Mouse (Mus musculus) CH12.LX (cell line): Measurements from ENCODE around the gene Wtap. TPM values are rescaled to one million over a fixed set of nuclear protein-coding genes. Genes with fewer than 3 reads are reported as not detected.
"Not testable (repeated sequence)": the region's sequence is repeated elsewhere in the genome, so short reads cannot be mapped to it uniquely, and the experiment has no call there.

ENCODE experiments used
- DNase-seq: peaks from one replicate; pipeline ENCODE4 v3.0.0-alpha.2; 2013; ENCODE audit errors: extremely low read depth
- H3K27ac ChIP-seq: 2 replicates; pipeline ENCODE4 v1.5.1; 2012; ENCODE audit warnings: low read depth, mild to moderate bottlenecking, control low read depth, moderate library complexity; ENCODE audit not compliant: insufficient read depth
- H3K27me3 ChIP-seq: replicated peaks from 2 replicates; pipeline ENCODE3; 2012; ENCODE audit warnings: inconsistent platforms
- H3K36me3 ChIP-seq, 2 experiments: replicated peaks in 1 of 2; 2 replicates each; pipeline versions ENCODE3 to v1.6.1; 2012; ENCODE audit warnings: inconsistent platforms in 1 of 2, low read length in 1 of 2, mild to moderate bottlenecking in 1 of 2, mixed read lengths in 1 of 2, moderate library complexity in 1 of 2; ENCODE audit not compliant: control insufficient read depth in 1 of 2, insufficient read depth in 1 of 2
- H3K4me1 ChIP-seq, 2 experiments: 2 replicates each; pipeline ENCODE4 v1.6.1; 2012; ENCODE audit warnings: inconsistent platforms in 1 of 2, moderate library complexity in 1 of 2; ENCODE audit not compliant: insufficient read depth in 2 of 2, control insufficient read depth in 1 of 2
- H3K4me2 ChIP-seq: 2 replicates; pipeline ENCODE4 v1.6.1; 2012; ENCODE audit warnings: low read depth, mild to moderate bottlenecking, control low read depth; ENCODE audit not compliant: poor library complexity, insufficient read depth, severe bottlenecking
- H3K4me3 ChIP-seq, 3 experiments: fragments of 150-350 bp in 1 of 3; sonication (generic) in 1 of 3; replicated peaks in 1 of 3; 2 replicates each; pipeline versions ENCODE3 to v1.5.1; 2011 to 2012; ENCODE audit warnings: low read depth in 2 of 3, low read length in 2 of 3, mild to moderate bottlenecking in 2 of 3, moderate library complexity in 2 of 3, control low read depth in 1 of 3, improper control_type of control experiment in 1 of 3, inconsistent platforms in 1 of 3, mixed read lengths in 1 of 3; ENCODE audit not compliant: poor library complexity in 1 of 3
- H3K79me2 ChIP-seq: replicated peaks from 2 replicates; pipeline ENCODE4 v1.6.1; 2012; ENCODE audit warnings: mild to moderate bottlenecking, moderate library complexity; ENCODE audit not compliant: control insufficient read depth, poor library complexity, insufficient read depth, severe bottlenecking; ENCODE audit errors: extremely low read depth
- H3K9ac ChIP-seq: 2 replicates; pipeline ENCODE4 v1.6.1; 2012; ENCODE audit warnings: low read depth, mild to moderate bottlenecking, control low read depth, moderate library complexity; ENCODE audit not compliant: insufficient read depth
- H3K9me3 ChIP-seq: replicated peaks from 2 replicates; pipeline ENCODE3; 2012; ENCODE audit warnings: low read length, inconsistent platforms, mixed read lengths
- BHLHE40 ChIP-seq: IDR thresholded peaks from 2 replicates; pipeline ENCODE4 v1.6.1; 2011; ENCODE audit warnings: mild to moderate bottlenecking, low read depth, low read length, improper control_type of control experiment
- CTCF ChIP-seq, 2 experiments: IDR thresholded peaks in 1 of 2; conservative IDR thresholded peaks in 1 of 2; 2 replicates each; pipeline ENCODE4 v1.5.1; 2011 to 2012; ENCODE audit warnings: low read depth in 2 of 2, low read length in 2 of 2, improper control_type of control experiment in 1 of 2, inconsistent platforms in 1 of 2, mild to moderate bottlenecking in 1 of 2, moderate library complexity in 1 of 2
- ELF1 ChIP-seq: IDR thresholded peaks from 2 replicates; pipeline ENCODE4 v1.6.1; 2014; ENCODE audit warnings: low read depth, mild to moderate bottlenecking, inconsistent platforms, low read length, improper control_type of control experiment
- GABPA ChIP-seq: IDR thresholded peaks from 2 replicates; pipeline ENCODE4 v1.6.1; 2012; ENCODE audit warnings: low read depth, low read length, improper control_type of control experiment, inconsistent platforms; ENCODE audit not compliant: insufficient replicate concordance
- HCFC1 ChIP-seq: IDR thresholded peaks from 2 replicates; pipeline ENCODE4 v1.6.1; 2012; ENCODE audit warnings: low read depth, mild to moderate bottlenecking, inconsistent platforms, low read length, improper control_type of control experiment
- JUND ChIP-seq: conservative IDR thresholded peaks from 2 replicates; pipeline ENCODE4 v1.6.1; 2011; ENCODE audit warnings: low read depth, low read length, improper control_type of control experiment
- KAT2A ChIP-seq: IDR thresholded peaks from 2 replicates; pipeline ENCODE4 v1.6.1; 2012; ENCODE audit warnings: low read length, improper control_type of control experiment, inconsistent platforms; ENCODE audit not compliant: insufficient replicate concordance
- MEF2A ChIP-seq: IDR thresholded peaks from 2 replicates; pipeline ENCODE4 v1.6.1; 2014; ENCODE audit warnings: low read depth, mild to moderate bottlenecking, inconsistent platforms, low read length, improper control_type of control experiment, borderline replicate concordance
- MXI1 ChIP-seq: IDR thresholded peaks from 2 replicates; pipeline ENCODE4 v1.6.1; 2011; ENCODE audit warnings: mild to moderate bottlenecking, low read depth, low read length, improper control_type of control experiment
- POLR2A ChIP-seq: IDR thresholded peaks from 2 replicates; pipeline ENCODE4 v1.6.1; 2011; ENCODE audit warnings: low read depth, mild to moderate bottlenecking, improper control_type of control experiment, low read length
- RAD21 ChIP-seq: IDR thresholded peaks from 2 replicates; pipeline ENCODE4 v1.6.1; 2011; ENCODE audit warnings: low read depth, mild to moderate bottlenecking, low read length, improper control_type of control experiment, moderate library complexity
- SIN3A ChIP-seq: IDR thresholded peaks from 2 replicates; pipeline ENCODE4 v1.6.1; 2012; ENCODE audit warnings: low read length, improper control_type of control experiment, inconsistent platforms
- SMC3 ChIP-seq: IDR thresholded peaks from 2 replicates; pipeline ENCODE4 v1.6.1; 2011; ENCODE audit warnings: low read depth, low read length, improper control_type of control experiment
- TBP ChIP-seq: conservative IDR thresholded peaks from 2 replicates; pipeline ENCODE4 v1.6.1; 2011; ENCODE audit warnings: low read depth, low read length, improper control_type of control experiment
- USF1 ChIP-seq: IDR thresholded peaks from 2 replicates; pipeline ENCODE4 v1.6.1; 2014; ENCODE audit warnings: low read depth, mild to moderate bottlenecking, inconsistent platforms, low read length, improper control_type of control experiment
- dilution Hi-C: fragments of 300-500 bp; cut with MboI; formaldehyde crosslinking; loops from 2 replicates; pipeline ENCODE4 v1.14.3; 2020; ENCODE audit warnings: low sequenced_read_pairs; ENCODE audit not compliant: extremely low pct_unique_long_range_greater_than_20kb, extremely low pct_ligation_motif_present
- in situ Hi-C: fragments of 300-500 bp; cut with MboI; formaldehyde crosslinking; loops from 3 replicates; pipeline ENCODE4 v1.14.3; 2019; ENCODE audit warnings: low sequenced_read_pairs, low pct_ligation_motif_present, low pct_unique_long_range_greater_than_20kb, mixed read lengths
- polyA plus RNA-seq: library from polyadenylated mRNA; unstranded; fragments of >175 nt; gene quantifications from 2 replicates; pipeline ENCODE4 v1.2.1, GENCODE M21; 2012; ENCODE audit warnings: low read depth; ENCODE audit not compliant: insufficient read length
- total RNA-seq, 2 experiments: library from RNA; depleted of rRNA; stranded (reverse); fragments of 300-350 nt in 1 of 2; fragments of >200 nt in 1 of 2; gene quantifications; 2 replicates each; pipeline ENCODE4 v1.2.3; 2012 to 2014

Wtap gene
- total and polyA plus RNA-seq, 3 experiments: 54.1 to 129 (median 88.9) TPM

DNA sequence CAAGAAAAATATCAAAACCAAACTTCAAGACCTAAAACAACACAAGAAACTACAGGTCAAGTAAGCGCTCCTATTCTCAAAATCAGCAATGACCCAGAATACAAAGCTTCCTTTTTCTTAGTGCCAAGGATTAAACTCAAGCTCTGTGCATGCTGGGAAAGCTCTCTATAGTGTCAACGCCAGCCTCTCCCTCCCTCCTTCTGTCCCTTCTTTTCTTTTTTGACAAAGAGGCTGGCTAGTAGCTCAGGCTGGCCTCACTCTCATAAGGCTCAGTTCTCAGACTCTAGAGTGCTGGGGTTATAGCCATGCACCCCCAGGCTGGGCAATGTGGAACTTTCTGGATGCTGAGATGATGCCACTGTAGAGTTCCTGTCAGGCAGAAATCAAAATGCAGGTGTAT lies 55.9 kb downstream of the Wtap start:
- Histone ChIP-seq H3K4me1 (no peaks in the 10 kb centered on the region), H3K9me3 (no peaks in the 10 kb centered on the region), H3K27me3 (no peaks in the 10 kb centered on the region), H3K4me2 (no peak overlapping the region), H3K79me2 (no peaks in the 10 kb centered on the region), H3K9ac (no peak overlapping the region), H3K27ac (no peak overlapping the region), H3K4me3 (no peak overlapping the region), H3K36me3 (peaks cover 6 to 21% of the 10 kb centered on the region in 2 experiments)
- TF ChIP-seq BHLHE40 (no peak), MXI1 (no peak), USF1 (no peak), JUND (no peak), HCFC1 (no peak), SIN3A (no peak), KAT2A (no peak), CTCF (conservative IDR thresholded peaks at IDR 0.05 in 1 of 2, IDR thresholded peaks at IDR 0.05 in 1 of 2; ENCODE audit: low read depth in 2 of 2, low read length in 2 of 2) (no peak)
- dilution Hi-C loops: no loop called here
- DNase-seq: no peak
- in situ Hi-C loops: no loop called here

DNA sequence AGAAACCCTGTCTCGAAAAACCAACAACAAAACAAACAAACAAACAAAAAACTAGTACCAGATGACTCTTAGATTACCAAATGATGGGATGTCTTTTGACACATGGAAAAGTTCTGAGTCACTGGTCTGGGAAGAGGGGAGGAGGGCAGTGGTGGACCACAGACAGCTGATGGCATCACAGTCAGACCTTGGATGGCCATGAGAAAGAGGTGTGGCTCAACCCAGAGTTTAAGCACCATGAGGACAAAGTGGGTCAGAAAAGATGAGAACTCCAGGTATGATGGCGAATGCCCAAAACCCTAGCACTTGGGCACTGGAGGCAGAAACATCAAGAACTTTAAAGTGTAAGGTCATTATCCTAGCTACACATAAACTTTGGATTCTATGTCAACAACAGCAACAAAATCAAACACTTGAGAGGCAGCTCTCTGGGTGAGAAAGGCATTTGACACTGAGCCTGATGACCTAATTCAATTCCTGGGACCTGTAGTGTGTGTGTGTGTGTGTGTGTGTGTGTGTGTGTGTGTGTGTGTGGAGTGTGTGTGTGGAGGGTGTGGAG lies 56.5 kb downstream of the Wtap start:
- H3K9me3 ChIP-seq: no peaks in the 10 kb centered on the region
- no peaks in the 10 kb centered on the region for H3K4me1 ChIP-seq
- H3K4me3 ChIP-seq: no peak overlapping the region
- dilution Hi-C loops: no loop called here
- in situ Hi-C loops: no loop called here
- no peaks in the 10 kb centered on the region for H3K27me3 ChIP-seq
- no peak overlapping the region for H3K9ac ChIP-seq
- no peak overlapping the region for H3K27ac ChIP-seq
- no peaks in the 10 kb centered on the region for H3K79me2 ChIP-seq
- peaks cover 2 to 15% of the 10 kb centered on the region in 2 experiments for H3K36me3 ChIP-seq
- TF ChIP-seq RAD21 (no peak), GABPA (no peak), ELF1 (no peak), SIN3A (no peak), POLR2A (no peak)
- H3K4me2 ChIP-seq: no peak overlapping the region
- no peak for DNase-seq

DNA sequence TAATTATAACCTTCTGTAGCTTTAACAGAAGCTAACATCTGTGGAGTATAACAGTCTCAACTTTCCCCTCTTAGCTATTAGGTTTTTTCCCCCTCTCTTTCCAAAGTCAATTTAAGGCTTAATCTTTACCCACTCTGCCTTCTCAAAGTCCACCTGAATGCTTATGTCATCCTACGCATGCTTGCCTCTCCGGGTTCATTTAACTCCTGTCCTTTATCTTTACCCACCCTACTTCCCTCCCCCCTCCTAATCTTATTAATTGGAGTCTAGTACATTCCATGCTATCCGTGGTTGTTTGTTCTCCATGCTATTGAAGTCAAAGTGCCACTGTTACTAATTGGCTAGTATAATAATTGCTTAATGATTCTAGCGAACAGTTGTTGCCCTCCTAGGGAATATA lies 58.2 kb downstream of the Wtap start:
- in situ Hi-C loops: no loop called here
- no peaks in the 10 kb centered on the region for H3K27me3 ChIP-seq
- no peak overlapping the region for H3K9ac ChIP-seq
- no peaks in the 10 kb centered on the region for H3K79me2 ChIP-seq
- H3K36me3 ChIP-seq: peaks cover 0 to 3% of the 10 kb centered on the region in 2 experiments
- TF ChIP-seq CTCF (conservative IDR thresholded peaks at IDR 0.05 in 1 of 2, IDR thresholded peaks at IDR 0.05 in 1 of 2; ENCODE audit: low read depth in 2 of 2, low read length in 2 of 2) (no peak), SMC3 (no peak), TBP (no peak), MEF2A (no peak)
- TF ChIP-seq, all 38 proteins: peak for 0
- dilution Hi-C loops: no loop called here
- H3K9me3 ChIP-seq: no peaks in the 10 kb centered on the region
- H3K27ac ChIP-seq: no peak overlapping the region
- no peak overlapping the region for H3K4me3 ChIP-seq
- no peak overlapping the region for H3K4me2 ChIP-seq
- DNase-seq: no peak
- H3K4me1 ChIP-seq: no peaks in the 10 kb centered on the region

DNA sequence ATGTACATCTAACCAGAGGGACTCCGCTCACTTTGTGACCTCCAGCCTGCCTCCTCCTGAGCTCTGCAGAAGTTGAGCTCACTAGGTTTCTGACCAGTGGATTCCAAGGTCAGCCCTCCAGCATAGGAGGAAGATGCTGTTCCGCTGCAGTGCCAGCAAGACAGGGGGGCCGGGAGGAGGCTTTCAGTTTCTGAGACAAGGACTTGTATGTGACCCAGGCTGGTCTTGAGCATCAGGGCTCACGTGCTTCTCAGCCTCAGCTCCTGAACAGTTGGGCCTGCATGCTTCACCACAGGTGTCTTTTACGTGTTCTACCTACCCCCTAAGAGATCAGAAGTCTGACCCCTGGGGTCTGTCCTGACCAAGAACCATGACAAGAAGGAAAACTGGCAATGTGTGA lies 62.4 kb downstream of the Wtap start:
- H3K36me3 ChIP-seq: peaks cover 0 to 15% of the 10 kb centered on the region in 2 experiments
- in situ Hi-C loops, H3K9ac ChIP-seq, dilution Hi-C loops, DNase-seq, H3K79me2 ChIP-seq, H3K4me1 ChIP-seq, H3K27me3 ChIP-seq, H3K4me2 ChIP-seq, H3K9me3 ChIP-seq, H3K4me3 ChIP-seq, H3K27ac ChIP-seq: not testable (repeated sequence)
